Mouse (Mus musculus): ENCODE data around the gene Sod3. TPM values are rescaled to one million over a fixed set of nuclear protein-coding genes. Genes with fewer than 3 reads are reported as not detected.

The Sod3 gene
- polyA plus RNA-seq, 1 experiment: not detected

DNA sequence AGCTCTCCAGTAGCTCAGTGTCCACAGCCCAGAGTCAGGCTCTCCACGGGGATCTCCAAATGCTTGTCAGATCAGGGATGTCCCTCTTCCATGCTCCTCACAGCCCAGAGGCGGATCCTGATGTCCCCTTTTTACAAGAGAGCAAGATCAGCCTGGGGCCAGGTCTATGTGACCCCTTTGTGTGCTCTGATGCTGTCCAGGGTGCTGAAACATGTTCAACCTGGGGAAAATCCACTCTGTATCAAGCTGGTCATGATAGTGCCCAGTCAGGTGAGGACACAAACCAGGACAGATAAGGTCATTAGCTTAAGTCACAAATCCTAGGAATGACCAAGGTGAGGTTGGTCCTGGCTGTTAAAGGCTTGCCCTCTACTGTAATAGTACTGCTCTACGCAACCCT, 48.0 kb downstream of the Sod3 start:
- TF ChIP-seq GATA1 (IDR thresholded peaks at IDR 0.05; ENCODE audit: low read length): no peak

- TF ChIP-seq GATA1 (IDR thresholded peaks at IDR 0.05; ENCODE audit: low read length): no peak
Measured at GRCm38 (mm10) chr5:52415193-52415592, 51.6 kb downstream of the Sod3 start.

- no peak for TF ChIP-seq GATA1 (IDR thresholded peaks at IDR 0.05; ENCODE audit: low read length)
Measured at GRCm38 (mm10) chr5:52415917-52416316, 52.3 kb downstream of the Sod3 start.

DNA sequence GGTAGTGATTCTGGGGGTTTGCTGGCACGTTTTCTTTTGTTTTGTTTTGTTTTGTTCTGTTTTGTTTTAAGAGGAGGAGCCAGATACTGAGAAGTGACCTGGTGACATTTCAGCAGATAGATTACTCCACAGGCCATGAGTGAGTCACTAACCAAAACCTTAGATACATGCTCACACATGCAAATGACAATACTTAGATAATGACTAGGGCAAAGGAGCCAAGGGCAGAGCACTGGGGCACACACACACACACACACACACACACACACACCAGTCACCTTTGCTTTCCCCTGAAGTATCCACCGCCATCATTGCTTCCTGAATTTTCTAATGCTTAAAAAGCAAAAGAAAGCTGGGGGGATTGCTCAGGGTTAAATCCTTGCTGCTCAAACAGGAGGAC, 52.9 kb downstream of the Sod3 start:
- TF ChIP-seq GATA1 (IDR thresholded peaks at IDR 0.05; ENCODE audit: low read length): no peak

Other genes with a start within 250 kb of the Sod3 start
- 75.2 and 104 TPM in 2 replicates for gene Dhx15, start 173.3 kb upstream of the Sod3 start, polyA plus RNA-seq (2012)
- gene Ccdc149, start 107.7 kb downstream of the Sod3 start, polyA plus RNA-seq (2012): not detected in 2 replicates
- gene Lgi2, start 202.7 kb downstream of the Sod3 start, polyA plus RNA-seq (2012): not detected in 2 replicates

All from G1E-ER4 (cell line).